Mouse (Mus musculus) ES-E14 (cell line): ENCODE data around the gene Als2.

Experiments used
- HCFC1 ChIP-seq: IDR thresholded peaks from 2 replicates; pipeline ENCODE4 v1.6.1; 2012; ENCODE audit warnings: low read length, inconsistent platforms, borderline replicate concordance; ENCODE audit not compliant: insufficient read depth
- MAFK ChIP-seq: IDR thresholded peaks from 2 replicates; pipeline ENCODE4 v1.6.1; 2014; ENCODE audit warnings: mild to moderate bottlenecking, low read depth, low read length, inconsistent platforms; ENCODE audit not compliant: insufficient read depth
- ZC3H11A ChIP-seq: IDR thresholded peaks from 2 replicates; pipeline ENCODE4 v1.6.1; 2012; ENCODE audit warnings: low read depth, mild to moderate bottlenecking, inconsistent platforms, low read length, borderline replicate concordance
- ZNF384 ChIP-seq: IDR thresholded peaks from 2 replicates; pipeline ENCODE4 v1.6.1; 2012; ENCODE audit warnings: low read depth, low read length, inconsistent platforms

DNA sequence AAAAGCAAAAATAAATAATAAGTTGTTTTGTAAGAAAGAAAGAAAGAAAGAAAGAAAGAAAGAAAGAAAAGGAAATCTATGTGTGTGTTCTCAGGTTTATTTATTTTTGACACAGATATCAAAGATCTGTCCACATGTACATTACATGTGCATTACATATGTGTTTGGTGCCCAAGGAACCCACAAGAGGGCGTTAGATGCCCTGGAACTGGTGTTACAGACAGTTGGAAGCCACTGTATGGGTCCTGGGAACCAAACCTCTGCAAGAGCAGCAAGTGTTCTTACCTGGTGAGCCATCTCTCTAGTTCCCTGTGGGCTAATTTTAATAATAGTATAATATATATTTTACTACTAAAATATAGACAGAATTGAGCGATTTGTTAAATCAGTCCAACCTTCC is 6.7 kb upstream of the Als2 start:
- TF ChIP-seq ZNF384 (no peak), MAFK (no peak), ZC3H11A (peak; percentile 34; the same call in 1 of the 2 replicates), HCFC1 (no peak)
